Mouse (Mus musculus) midbrain, embryonic 15.5 days (tissue): ENCODE results near the gene Ugt1a10. TPM values are rescaled to one million over a fixed set of nuclear protein-coding genes. Genes with fewer than 3 reads are reported as not detected.
"Not testable (repeated sequence)": the region's sequence is repeated elsewhere in the genome, so short reads cannot be mapped to it uniquely, and the experiment has no call there.

Experiments
- ATAC-seq: fragments of 200-750 bp; cut with Nextera tagmentation; replicated peaks from 2 replicates; pipeline ENCODE4 v1.8.0; 2017; ENCODE audit warnings: moderate TSS enrichment
- H3K27ac ChIP-seq: fragments of 300-500 bp; sonication (generic); 2 replicates; pipeline ENCODE4 v1.5.1; 2015; ENCODE audit warnings: mild to moderate bottlenecking, inconsistent platforms
- H3K27me3 ChIP-seq: fragments of 300-500 bp; sonication (generic); replicated peaks from 2 replicates; pipeline ENCODE4 v1.6.1; 2015; ENCODE audit warnings: inconsistent platforms
- H3K36me3 ChIP-seq: fragments of 300-500 bp; sonication (generic); replicated peaks from 2 replicates; pipeline ENCODE4 v1.6.1; 2015; ENCODE audit warnings: inconsistent platforms
- H3K4me1 ChIP-seq: fragments of 300-500 bp; sonication (generic); 2 replicates; pipeline ENCODE4 v1.6.1; 2015; ENCODE audit warnings: inconsistent platforms
- H3K4me2 ChIP-seq: fragments of 300-500 bp; sonication (generic); 2 replicates; pipeline ENCODE4 v1.6.1; 2015; ENCODE audit warnings: inconsistent platforms, mild to moderate bottlenecking, moderate library complexity
- H3K4me3 ChIP-seq: fragments of 300-500 bp; sonication (generic); 2 replicates; pipeline ENCODE4 v1.5.1; 2015; ENCODE audit warnings: mild to moderate bottlenecking, inconsistent platforms
- H3K9ac ChIP-seq: fragments of 300-500 bp; sonication (generic); 2 replicates; pipeline ENCODE4 v1.6.1; 2015; ENCODE audit warnings: mild to moderate bottlenecking, inconsistent platforms
- H3K9me3 ChIP-seq: fragments of 300-500 bp; sonication (generic); 2 replicates; pipeline ENCODE4 v1.6.1; 2016; ENCODE audit warnings: inconsistent platforms
- WGBS: fragments of 180-500 bp; shearing (Covaris S2); methylation state at CpG from one replicate; pipeline ENCODE4 v1.1.7; 2015; ENCODE audit warnings: mixed read lengths; 5-methylcytosine and 5-hydroxymethylcytosine counted together
- polyA plus RNA-seq: library from polyadenylated mRNA; unstranded; fragments of >200 nt; fragmentation: Nextera tagmentation; extraction: Ambion mirVana; gene quantifications from 2 replicates; pipeline ENCODE4 v1.2.1, GENCODE M21; 2015

Ugt1a10 gene
- polyA plus RNA-seq, 1 experiment from 2014 or later = not detected

DNA sequence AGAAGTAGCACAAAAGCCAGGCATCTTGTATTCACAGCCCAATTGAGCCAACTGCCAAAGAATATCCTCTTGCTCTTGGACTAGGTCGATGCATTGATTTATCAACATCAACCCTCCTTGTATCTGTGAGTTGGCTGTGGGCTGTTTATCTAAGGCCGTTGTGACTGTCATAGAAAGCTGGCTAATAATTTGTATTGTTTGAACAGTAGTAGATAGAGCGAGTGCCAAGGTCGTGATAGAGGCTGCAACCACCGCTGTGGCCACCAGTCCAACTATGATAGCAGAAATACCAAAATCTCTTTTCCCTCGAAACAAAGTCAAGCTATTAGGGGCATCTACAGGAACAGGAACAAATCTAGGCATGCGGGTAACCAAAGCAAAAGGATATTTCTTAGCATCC, 117.0 kb downstream of the Ugt1a10 start:
- 85% methylated on average over 7 of the region's 7 CpGs for WGBS
- not testable (repeated sequence) for H3K27ac ChIP-seq, H3K9ac ChIP-seq, H3K9me3 ChIP-seq, H3K4me3 ChIP-seq, H3K36me3 ChIP-seq, H3K27me3 ChIP-seq, H3K4me2 ChIP-seq, H3K4me1 ChIP-seq, ATAC-seq

DNA sequence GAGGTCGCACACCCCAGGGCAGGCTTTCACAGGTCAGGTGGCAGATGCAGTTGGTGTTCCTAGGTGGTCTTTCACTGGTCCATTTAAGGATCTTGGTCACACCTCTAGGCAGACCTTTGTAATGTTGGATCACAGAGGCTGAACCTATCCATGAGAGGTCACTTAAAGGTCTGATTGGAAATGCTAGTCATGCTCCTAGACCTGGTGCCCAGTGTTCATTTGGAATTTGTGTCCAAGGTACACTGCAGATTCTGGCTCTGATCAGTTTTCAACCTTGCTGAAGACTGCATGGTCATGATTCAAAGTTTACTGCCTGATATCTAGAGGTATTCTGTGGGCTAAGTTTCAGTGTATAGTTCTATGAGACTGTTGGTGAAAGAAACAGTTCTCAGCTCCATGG, 124.5 kb downstream of the Ugt1a10 start:
- no peak for ATAC-seq
- Histone ChIP-seq H3K9me3 (peaks cover 2% of the 10 kb centered on the region; the same call in 1 of the 2 replicates), H3K4me3 (no peak overlapping the region)

DNA sequence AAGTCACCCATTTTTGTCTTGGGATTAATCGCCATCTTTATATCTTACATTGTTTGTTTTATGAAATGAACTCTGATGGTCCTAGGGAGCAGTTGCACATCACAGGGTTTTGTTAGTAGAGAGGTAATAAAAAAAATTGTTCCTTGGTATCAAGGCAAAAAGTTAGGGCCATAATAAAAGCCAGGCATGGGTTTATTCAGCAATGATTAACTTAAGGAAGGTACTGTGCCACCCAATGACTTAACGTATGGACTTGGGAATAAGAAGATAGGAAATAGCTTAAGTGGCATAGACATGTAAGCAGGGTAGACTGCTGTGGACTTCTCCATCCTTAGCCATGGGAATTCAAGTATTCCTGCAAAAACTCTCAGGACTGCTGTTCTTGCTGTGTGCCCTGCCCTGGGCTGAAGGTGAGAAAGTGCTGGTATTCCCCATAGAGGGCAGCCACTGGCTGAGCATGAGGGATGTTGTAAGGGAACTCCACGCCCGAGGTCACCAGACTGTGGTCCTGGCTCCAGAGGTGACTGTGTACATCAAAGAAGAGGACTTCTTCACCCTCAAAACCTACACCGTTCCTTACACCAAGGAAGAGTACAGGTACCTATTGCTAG, 131.2 kb downstream of the Ugt1a10 start:
- no peaks in the 10 kb centered on the region for H3K27me3 ChIP-seq
- no peak overlapping the region for H3K4me2 ChIP-seq
- H3K9ac ChIP-seq = no peak overlapping the region
- no peaks in the 10 kb centered on the region for H3K4me1 ChIP-seq
- H3K27ac ChIP-seq = no peak overlapping the region
- no peaks in the 10 kb centered on the region for H3K9me3 ChIP-seq
- no peak for ATAC-seq
- H3K36me3 ChIP-seq = no peaks in the 10 kb centered on the region
- 88% methylated on average over 5 of the region's 5 CpGs for WGBS
- no peak overlapping the region for H3K4me3 ChIP-seq

More for the DNA sequence above, 124.5 kb downstream of the Ugt1a10 start:
- Histone ChIP-seq H3K9ac (no peak overlapping the region), H3K4me1 (no peaks in the 10 kb centered on the region), H3K36me3 (no peaks in the 10 kb centered on the region), H3K27ac (no peak overlapping the region), H3K4me2 (no peak overlapping the region), H3K27me3 (no peaks in the 10 kb centered on the region)
- 96% methylated on average over 1 of the region's 1 CpGs for WGBS

DNA sequence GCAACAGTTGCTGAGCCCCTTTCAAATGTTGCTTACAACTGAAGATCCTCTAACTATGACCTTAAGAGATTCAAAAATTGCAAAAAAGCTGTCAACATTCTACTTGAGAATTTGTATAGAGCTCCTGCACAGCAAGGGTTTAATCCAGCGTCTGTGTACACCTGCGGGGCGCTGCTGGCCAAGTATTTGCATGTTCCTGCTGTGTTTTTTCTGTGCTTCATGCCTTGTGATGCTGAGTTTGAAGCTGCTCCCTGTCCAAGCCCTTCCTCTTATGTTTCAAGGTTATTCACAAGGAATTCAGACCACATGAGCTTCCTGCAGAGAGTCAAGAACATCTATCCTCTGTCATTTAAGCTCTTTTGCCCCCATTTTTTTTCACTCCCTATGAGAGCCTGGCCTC, 136.9 kb downstream of the Ugt1a10 start:
- H3K27me3 ChIP-seq = no peaks in the 10 kb centered on the region
- ATAC-seq = no peak
- H3K27ac ChIP-seq = no peak overlapping the region
- H3K9ac ChIP-seq = no peak overlapping the region
- H3K36me3 ChIP-seq = no peaks in the 10 kb centered on the region
- 73% methylated on average over 3 of the region's 3 CpGs for WGBS
- no peaks in the 10 kb centered on the region for H3K4me1 ChIP-seq
- no peaks in the 10 kb centered on the region for H3K9me3 ChIP-seq
- H3K4me2 ChIP-seq = no peak overlapping the region
- no peak overlapping the region for H3K4me3 ChIP-seq

DNA sequence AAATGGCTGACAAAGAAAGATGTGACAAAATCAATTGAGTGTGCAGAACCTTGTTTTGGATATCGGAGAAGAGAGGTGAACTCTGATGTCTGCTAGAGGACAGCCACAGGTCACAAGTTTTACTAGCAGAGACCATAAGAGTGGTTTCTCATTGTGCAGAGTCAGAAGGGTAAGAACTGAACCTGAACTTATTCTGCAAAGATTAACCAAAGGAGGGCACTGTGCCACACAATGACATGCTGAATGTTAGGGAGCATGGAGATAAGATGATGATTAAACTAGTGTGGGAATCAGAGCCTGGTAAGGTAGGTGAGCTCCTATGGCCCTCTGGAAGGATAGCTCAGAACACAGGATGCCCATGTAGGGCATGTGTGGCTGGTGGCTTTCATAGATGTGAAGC, 140.5 kb downstream of the Ugt1a10 start:
- ATAC-seq = no peak

DNA sequence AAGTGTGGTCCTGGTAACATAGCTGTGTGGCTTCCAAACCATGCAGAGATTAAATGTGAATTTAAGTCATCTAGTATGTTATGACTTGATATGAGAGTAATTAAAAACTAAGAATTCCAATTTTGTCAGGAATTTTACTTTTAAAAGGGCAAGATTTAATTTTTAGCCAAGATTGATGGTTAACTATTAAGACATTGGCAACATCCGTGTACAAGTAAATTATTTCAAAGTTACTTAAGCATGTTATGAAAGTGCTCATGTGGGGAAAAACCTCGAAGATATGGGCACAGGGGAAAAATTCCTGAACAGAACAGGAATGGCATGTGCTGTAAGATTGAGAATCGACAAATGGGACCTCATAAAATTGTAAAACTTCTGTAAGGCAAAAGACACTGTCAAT, 142.3 kb downstream of the Ugt1a10 start:
- H3K27me3 ChIP-seq = no peaks in the 10 kb centered on the region
- H3K9ac ChIP-seq = no peak overlapping the region
- no peak overlapping the region for H3K4me3 ChIP-seq
- ATAC-seq = no peak
- H3K27ac ChIP-seq = no peak overlapping the region
- H3K4me1 ChIP-seq = no peaks in the 10 kb centered on the region
- H3K9me3 ChIP-seq = no peaks in the 10 kb centered on the region
- WGBS = 83% methylated on average over 3 of the region's 3 CpGs
- H3K36me3 ChIP-seq = no peaks in the 10 kb centered on the region
- H3K4me2 ChIP-seq = no peak overlapping the region

More for the DNA sequence above, 140.5 kb downstream of the Ugt1a10 start:
- 87% methylated on average over 1 of the region's 1 CpGs for WGBS
- Histone ChIP-seq H3K27me3 (no peaks in the 10 kb centered on the region), H3K36me3 (no peaks in the 10 kb centered on the region), H3K9ac (no peak overlapping the region), H3K4me3 (no peak overlapping the region), H3K27ac (no peak overlapping the region), H3K4me1 (no peaks in the 10 kb centered on the region), H3K9me3 (no peaks in the 10 kb centered on the region), H3K4me2 (no peak overlapping the region)

DNA sequence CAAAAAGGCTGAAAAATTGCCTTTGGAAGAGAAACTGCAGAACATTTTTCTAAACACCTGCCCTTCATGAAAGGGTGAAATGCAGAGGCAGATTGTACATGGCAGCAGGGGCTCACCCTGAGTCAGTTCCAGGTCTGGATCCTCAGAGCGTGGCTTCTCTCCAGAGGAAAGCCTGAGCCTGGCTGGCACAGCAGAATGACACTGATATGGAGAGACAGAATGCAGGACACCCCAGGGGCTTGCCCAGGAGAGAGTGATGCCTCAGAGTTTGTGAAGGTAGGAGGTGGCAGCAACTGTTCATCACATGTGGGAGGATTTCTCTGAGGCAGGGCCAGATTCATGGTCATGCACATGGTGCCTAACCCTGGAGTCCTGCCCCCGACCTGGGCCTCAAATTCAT, 144.8 kb downstream of the Ugt1a10 start:
- Histone ChIP-seq H3K36me3 (no peaks in the 10 kb centered on the region), H3K4me2 (no peak overlapping the region), H3K27ac (no peak overlapping the region), H3K9me3 (no peaks in the 10 kb centered on the region; the same call in 1 of the 2 replicates), H3K27me3 (no peaks in the 10 kb centered on the region), H3K9ac (no peak overlapping the region), H3K4me1 (peaks cover 1% of the 10 kb centered on the region), H3K4me3 (no peak overlapping the region)
- no peak for ATAC-seq
- WGBS = 63% methylated on average over 2 of the region's 2 CpGs

DNA sequence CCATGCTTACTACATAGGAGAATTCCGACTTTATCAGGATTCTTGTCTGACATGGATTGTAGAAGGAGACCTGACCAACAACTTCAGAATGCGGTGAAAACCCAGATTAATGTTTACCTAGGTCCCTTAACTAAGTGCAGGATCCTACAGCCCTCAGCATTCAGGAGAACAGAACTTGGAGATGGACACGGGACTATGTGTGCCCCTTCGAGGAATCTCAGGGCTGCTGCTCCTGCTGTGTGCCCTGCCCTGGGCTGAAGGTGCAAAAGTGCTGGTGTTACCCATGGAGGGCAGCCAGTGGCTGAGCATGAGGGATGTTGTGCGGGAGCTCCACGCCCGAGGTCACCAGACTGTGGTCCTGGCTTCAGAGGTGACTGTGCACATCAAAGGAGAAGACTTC, 145.3 kb downstream of the Ugt1a10 start, which contains the start of gene Ugt1a2:
TSS of gene Ugt1a2 (plus strand) at position 146 of the 400 bp plus-strand sequence.
- H3K27ac ChIP-seq = no peak within 1 kb of the TSS
- no peaks in the 10 kb centered on the region; the same call in 1 of the 2 replicates for H3K9me3 ChIP-seq
- 88% methylated on average over 7 of the region's 7 CpGs for WGBS
- no peak within 1 kb of the TSS for H3K9ac ChIP-seq
- H3K36me3 ChIP-seq = no peaks in the 10 kb centered on the region
- no peak within 1 kb of the TSS for H3K4me2 ChIP-seq
- ATAC-seq = no peak
- H3K27me3 ChIP-seq = no peaks in the 10 kb centered on the region
- peaks cover 6% of the 10 kb centered on the region for H3K4me1 ChIP-seq
- no peak within 1 kb of the TSS for H3K4me3 ChIP-seq

DNA sequence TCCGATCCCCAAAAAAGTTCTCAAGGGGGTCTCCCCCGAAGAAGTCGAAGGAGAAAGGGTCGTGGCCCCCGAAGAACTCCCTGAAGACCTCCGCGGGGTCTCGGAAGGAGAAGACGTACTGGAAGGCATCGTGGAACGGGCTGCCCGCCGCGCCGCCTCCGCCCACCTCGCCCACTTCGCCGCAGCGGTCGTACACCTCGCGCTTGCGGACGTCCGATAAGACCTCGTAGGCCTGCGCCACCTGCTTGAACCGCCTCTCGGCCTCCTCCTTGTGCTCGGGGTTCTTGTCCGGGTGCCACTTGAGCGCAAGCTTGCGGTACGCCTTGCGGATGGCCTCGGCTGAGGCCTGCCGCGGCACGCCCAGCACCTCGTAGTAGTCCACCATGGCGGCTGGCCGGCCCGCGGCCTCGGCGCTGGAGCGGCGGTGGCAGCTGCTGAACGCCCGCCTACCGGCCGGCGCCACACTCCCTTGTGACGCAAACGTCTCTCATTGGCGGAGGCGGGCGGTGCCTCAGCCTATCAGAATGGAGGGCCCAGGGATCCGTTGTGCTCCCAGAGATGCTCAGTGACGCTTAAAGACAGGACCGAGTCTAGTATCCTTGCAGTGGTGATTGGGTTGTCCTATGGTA, 150.2 kb downstream of the Ugt1a10 start, which contains the start of gene Dnajb3:
TSS of gene Dnajb3 (minus strand) at position 489 of the 629 bp plus-strand sequence.
- peak; percentile 100 for ATAC-seq
- Histone ChIP-seq H3K36me3 (no peaks in the 10 kb centered on the region), H3K4me1 (peaks cover 10% of the 10 kb centered on the region), H3K9me3 (no peaks in the 10 kb centered on the region; the same call in 1 of the 2 replicates), H3K4me2 (peak within 1 kb of the TSS; percentile 89), H3K27ac (peak within 1 kb of the TSS; percentile 58; the same call in 1 of the 2 replicates), H3K4me3 (peak within 1 kb of the TSS; percentile 58), H3K27me3 (no peaks in the 10 kb centered on the region), H3K9ac (peak within 1 kb of the TSS; percentile 73)
- WGBS = 6% methylated on average over 62 of the region's 62 CpGs

DNA sequence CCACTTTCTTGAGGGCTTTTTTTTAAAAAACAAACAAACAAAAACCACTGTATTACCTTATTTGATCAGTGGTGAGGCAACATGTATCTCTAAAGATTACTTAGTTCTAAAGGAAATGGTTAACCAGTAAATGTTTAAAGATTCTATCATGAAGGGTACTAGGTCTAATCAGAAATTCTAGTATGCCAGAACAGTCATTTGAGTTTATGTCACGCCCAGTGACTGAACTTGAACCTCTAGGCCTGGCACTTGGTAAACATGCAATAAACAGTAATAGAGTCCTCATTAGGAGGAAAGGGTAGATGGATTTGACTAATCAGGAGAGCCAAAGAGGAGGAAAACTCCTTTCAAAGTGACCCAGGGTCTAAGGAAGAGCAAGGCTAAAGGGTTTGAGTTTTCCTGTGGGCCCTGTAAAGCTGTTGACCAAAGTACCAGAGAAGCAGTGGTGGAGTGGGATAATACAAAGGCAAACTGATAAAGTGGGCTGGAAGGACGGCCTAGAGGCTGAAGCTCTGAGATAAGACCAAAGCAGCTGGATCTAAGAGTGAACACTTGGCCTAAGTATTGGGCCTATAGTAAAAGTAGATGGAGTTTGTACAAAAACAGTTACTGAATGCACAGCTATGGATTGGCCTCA, 151.8 kb downstream of the Ugt1a10 start:
- H3K9ac ChIP-seq = no peak overlapping the region
- H3K36me3 ChIP-seq = no peaks in the 10 kb centered on the region
- H3K4me3 ChIP-seq = no peak overlapping the region
- 82% methylated on average over 2 of the region's 2 CpGs for WGBS
- H3K4me2 ChIP-seq = no peak overlapping the region
- H3K9me3 ChIP-seq = peaks cover 8% of the 10 kb centered on the region
- no peak overlapping the region for H3K27ac ChIP-seq
- no peaks in the 10 kb centered on the region for H3K27me3 ChIP-seq
- H3K4me1 ChIP-seq = peaks cover 10% of the 10 kb centered on the region
- ATAC-seq = no peak

DNA sequence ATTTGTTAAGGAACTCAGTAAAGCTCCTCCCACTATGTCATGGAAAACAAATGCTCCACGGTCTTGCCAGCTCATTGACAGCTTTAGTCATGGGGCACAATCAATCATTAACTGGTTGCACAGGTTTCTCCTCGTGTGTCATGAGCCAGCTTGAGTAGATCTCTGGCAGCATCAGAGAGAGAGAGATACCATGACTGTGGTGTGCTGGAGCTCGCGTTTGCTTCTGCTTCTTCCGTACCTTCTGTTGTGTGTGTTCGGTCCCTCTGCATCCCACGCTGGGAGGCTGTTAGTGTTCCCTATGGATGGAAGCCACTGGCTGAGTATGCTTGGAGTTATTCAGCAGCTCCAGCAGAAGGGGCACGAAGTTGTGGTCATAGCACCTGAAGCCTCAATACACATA, 156.6 kb downstream of the Ugt1a10 start, which contains the start of gene Ugt1a1:
TSS of gene Ugt1a1 (plus strand) at position 148 of the 400 bp plus-strand sequence.
- Histone ChIP-seq H3K9ac (no peak within 1 kb of the TSS), H3K27me3 (no peaks in the 10 kb centered on the region), H3K4me1 (no peaks in the 10 kb centered on the region), H3K27ac (no peak within 1 kb of the TSS), H3K4me2 (no peak within 1 kb of the TSS), H3K9me3 (peaks cover 52% of the 10 kb centered on the region), H3K36me3 (no peaks in the 10 kb centered on the region), H3K4me3 (no peak within 1 kb of the TSS)
- ATAC-seq = 0 out of 2 replicates have a peak, but pooled peaks have one; percentile 25
- WGBS = 70% methylated on average over 8 of the region's 8 CpGs

DNA sequence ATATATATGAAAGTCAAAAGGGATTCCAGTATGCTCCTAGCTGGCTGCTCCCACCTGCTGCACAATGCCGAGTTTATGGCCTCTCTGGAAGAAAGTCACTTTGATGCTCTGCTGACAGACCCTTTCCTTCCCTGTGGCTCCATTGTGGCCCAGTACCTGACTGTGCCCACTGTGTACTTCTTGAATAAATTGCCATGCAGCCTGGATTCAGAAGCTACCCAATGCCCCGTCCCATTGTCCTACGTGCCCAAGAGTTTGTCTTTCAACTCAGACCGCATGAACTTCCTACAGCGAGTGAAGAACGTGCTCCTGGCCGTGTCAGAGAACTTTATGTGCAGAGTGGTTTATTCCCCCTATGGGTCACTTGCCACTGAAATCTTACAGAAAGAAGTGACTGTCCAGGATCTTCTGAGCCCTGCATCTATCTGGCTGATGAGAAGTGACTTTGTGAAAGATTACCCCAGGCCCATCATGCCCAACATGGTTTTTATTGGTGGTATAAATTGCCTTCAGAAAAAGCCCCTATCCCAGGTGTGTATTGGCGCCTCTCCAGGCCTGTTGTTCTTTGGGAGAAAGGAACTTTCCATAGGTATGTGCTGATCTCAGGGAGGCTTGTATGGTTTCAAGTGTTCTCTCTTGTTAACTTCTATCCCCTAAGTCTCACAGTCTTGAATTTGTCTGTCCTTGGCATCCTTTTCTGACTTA, 157.3 kb downstream of the Ugt1a10 start:
- no peak overlapping the region for H3K9ac ChIP-seq
- H3K4me1 ChIP-seq = no peaks in the 10 kb centered on the region
- WGBS = 61% methylated on average over 8 of the region's 8 CpGs
- H3K4me3 ChIP-seq = no peak overlapping the region
- no peaks in the 10 kb centered on the region for H3K27me3 ChIP-seq
- no peak overlapping the region for H3K27ac ChIP-seq
- 0 out of 2 replicates have a peak, but pooled peaks have one; percentile 12 for ATAC-seq
- H3K9me3 ChIP-seq = peaks cover 59% of the 10 kb centered on the region
- no peaks in the 10 kb centered on the region for H3K36me3 ChIP-seq
- no peak overlapping the region for H3K4me2 ChIP-seq
